Mouse (Mus musculus) retina, postnatal 7 days (tissue): Measurements from ENCODE around the gene Slamf9.
A peak's percentile ranks its signal among the peaks of the same experiment; 100 is the strongest.

Source experiments
- DNase-seq: peaks from one replicate; pipeline ENCODE4 v3.0.0-alpha.2; 2012; ENCODE audit warnings: low read depth, low spot score

Slamf9 gene

DNA sequence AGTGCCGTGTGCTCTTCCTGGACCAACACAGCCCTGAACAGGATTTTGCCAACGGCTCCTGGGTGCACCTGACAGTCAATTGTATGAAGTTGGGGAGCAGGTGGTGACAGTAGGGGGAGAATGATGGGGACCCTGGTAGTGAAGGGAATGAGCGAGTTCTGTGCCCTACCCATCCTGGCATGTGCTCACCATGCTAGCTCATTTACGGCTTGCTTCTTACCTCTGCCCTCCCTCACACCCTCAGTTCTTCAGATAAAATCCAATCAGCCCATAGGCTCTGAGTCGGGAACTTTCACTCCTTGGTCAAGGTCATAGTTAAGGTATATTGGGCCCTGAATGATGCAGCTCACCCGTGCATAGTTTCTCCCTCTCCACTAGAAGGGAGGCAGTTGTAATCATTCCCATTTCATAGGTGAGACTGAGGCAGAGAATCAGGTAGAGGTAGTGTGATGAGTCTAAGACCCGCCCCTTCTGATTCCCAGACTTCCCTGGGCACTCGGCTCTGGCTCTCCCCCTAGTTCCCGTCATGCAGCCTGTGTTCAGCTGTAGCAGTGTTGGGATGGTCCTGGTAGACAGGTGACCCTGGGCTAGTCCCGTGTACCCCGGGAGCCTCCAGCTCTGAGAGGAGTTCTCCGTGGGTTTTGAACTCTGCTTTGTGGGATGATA, 14.6 kb downstream of the Slamf9 start:
- no peak for DNase-seq

- DNase-seq, result peak; percentile 66
These were observed 15.1 kb downstream of the Slamf9 start for GRCm38 (mm10) chr1:172490261-172490661.

- DNase-seq, result no peak
These were observed 16.9 kb downstream of the Slamf9 start for GRCm38 (mm10) chr1:172492047-172492446.

DNA sequence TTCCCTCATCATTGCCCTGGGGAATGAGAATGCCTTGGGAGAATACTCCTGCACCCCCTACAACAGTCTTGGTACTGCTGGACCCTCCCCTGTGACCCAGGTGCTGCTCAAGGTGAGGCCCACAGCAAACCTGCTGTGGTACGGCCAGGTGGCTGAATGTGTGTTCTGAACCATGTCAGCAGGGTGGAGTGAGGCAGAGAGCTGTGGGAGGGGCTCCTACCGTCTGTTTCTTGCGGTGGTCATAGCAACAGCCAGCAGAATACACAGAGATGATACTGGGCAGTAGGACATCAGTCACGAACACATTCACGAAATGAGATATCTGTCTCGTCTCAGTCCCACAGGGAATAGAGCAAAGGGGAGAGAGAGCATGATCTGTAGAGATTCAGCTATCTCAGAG, 18.4 kb downstream of the Slamf9 start:
- no peak for DNase-seq

DNA sequence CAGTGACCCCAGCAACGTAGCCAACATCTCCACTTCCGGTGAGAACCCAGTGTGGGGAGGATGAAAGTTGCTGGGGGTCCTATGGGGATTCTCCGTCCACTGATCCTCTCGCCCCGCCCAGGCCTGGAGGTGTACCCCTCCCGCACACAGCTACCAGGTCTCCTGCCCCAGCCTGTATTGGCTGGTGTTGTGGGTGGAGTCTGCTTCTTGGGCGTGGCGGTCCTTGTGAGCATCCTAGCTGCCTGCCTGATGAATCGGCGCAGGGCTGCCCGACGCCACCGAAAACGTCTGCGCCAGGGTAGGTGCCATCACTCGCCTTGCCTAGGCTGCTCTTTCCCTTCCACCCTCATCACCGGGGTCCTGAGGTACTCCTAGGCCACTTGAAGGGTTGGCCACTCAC, 20.9 kb downstream of the Slamf9 start:
- DNase-seq, result no peak

DNA sequence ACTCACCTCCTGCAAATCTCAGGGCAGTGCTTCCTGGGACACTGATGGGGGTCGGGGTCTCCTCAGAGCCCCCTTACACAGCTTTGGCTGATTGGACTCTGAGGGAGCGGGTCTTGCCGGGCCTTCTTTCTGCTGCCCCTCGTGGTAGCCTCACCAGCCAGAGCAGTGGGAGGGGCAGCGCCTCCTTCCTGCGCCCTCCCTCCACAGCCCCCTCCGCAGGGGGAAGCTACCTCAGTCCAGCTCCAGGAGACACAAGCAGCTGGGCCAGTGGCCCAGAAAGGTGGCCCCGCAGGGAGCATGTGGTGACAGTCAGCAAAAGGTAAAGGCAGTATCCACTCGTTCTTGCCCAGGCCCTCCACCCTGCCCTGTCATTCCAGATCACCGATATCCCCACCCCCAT, 22.3 kb downstream of the Slamf9 start:
- no peak for DNase-seq

DNA sequence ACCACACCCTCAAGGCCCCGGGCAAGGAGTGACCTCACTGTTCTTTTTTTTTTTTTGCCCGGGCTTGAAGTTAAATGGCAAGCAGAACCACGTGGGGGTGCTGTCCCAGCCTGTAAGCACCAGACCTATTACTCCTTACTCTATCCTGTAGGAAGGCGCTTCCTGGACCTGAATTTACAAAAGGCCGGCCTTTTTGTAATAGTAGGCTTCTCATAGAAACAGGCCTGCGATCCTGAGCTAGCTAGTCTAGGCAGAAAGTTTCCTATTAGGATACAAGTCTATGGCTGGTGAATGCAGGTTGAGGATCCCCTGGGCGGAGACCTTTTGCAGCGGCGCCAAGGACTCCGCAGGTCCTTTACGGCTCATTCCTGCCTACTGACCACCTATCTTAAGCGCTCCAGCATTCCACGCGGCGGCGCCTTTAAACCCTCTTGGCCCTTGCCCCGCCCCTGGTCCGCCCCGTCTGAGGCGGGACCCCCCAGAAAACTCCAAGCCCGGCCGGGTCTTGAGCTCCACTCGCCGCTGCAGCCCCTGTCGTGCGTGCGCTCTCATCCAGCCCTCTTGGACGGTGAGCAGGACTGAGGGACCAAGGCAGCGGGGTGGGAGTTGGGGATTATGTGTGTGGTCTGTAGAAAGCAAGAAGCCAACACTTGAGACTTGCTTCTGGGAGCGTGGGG, 24.7 kb downstream of the Slamf9 start, which contains the start of gene Tagln2:
TSS of gene Tagln2 (plus strand) at position 283 of the 677 bp plus-strand sequence.
- DNase-seq, result no peak

GRCm38 (mm10) chr1:172500451-172501370, 25.6 kb downstream of the Slamf9 start:
- DNase-seq, result no peak

DNA sequence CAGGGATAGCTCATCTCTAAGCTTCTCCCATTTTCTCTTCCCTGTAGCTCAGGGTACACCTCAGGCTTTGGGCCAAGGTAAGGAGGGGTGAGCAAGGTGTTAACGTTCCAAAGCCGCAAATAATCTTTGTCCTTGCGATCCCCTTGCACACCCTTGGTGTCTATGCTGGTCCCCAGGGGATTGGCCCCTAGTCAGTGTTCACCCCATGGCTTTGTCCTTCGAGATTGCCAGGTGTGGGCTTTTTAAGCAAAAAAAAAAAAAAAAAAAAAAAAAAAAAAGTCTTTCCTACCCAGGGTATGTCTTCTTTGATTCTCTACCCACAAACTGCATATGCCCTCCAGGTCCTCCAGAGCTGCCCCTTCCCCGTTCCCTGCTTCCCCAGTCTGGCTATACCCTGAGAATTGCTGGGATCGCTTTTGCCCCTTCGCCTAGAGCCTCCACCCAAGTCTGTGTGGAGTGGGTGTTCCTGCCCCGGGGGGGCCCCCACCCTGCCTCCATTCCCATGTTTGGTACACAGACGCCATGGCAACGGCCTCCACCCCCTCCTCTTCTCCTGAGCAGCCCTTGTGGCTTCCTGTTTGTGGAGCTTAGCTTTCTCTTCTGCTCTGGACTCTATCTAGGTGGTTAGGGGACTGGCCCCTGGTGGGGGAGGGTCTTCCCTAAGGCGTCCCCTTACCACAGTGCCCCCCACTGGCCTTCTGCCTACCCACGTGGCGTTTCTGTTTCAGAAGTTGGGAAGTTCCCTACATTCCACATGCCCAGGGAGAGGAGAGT, 26.4 kb downstream of the Slamf9 start:
- DNase-seq, result no peak

DNA sequence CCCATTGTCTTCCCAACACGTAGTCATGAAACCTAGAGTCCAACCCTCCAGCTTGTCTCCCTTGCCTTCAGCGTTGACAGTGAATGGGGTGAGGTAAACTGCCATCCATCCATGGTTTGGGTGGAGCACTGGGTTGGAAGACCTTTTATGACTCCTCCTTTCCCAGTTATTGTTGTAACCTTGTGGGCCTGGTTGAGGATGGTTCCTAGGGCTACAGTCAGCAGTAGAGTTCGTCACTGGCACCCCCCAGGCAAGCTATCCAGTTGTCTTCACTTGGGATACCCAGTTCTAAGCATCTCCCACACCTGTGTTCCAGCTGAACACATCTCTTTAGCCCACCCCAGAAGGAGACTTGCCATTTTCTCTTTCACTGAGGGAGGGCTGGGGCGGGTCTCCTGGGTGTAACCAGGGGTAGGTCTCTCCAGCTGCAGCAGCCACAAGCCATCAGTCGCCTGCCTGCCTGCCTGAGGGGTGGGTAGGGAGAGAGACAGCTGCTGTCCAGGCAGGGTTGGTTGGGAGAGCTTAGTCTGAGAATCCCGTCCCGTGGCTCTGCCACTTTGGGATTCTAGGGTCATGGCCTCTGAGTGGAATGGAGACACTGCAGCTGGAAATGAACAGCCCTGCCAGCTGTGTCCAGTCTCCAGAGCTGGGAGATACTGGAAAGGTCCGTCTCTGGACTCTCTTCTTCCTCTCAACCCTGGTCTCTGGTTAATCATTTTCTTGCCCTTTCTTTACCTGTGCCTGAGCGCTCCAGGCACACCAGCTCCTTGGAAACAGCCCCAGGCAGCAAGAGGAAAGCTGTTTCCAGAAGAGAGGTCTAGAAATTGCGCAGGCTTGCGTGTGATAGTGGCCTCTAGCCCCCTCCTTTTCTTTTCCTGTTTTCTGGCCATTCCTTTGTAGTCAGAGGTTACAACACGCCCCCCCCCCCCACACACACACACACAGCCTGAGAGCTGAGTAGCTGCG, 27.3 kb downstream of the Slamf9 start:
- DNase-seq, result no peak

GRCm38 (mm10) chr1:172503111-172503997, 28.2 kb downstream of the Slamf9 start:
- peak; percentile 40 for DNase-seq

- DNase-seq, result no peak
These were observed 29.6 kb downstream of the Slamf9 start for GRCm38 (mm10) chr1:172504756-172505155.

- DNase-seq, result no peak
These were observed 31.8 kb downstream of the Slamf9 start for GRCm38 (mm10) chr1:172507001-172507400.

- DNase-seq, result no peak
These were observed 32.5 kb downstream of the Slamf9 start for GRCm38 (mm10) chr1:172507701-172508100.

DNA sequence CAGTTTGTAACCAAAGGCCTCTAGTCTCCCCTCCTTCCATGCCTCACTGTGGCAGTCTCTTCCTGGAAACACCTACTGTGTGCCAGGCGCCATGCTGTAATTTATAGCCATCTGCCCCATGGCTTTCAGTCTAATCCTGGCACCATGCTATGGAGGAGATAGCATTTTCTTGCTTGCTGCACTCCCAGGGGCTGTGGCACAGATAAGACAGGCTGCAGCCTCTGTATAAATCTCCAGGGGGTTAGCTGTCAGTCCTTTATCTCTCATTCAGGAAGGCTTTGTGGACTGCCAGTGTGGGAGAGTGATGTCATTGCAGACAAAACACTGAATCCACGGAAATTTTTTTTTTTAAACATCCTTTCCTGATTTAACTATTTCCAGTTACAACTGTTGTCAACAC, 33.0 kb downstream of the Slamf9 start:
- DNase-seq, result no peak

- no peak for DNase-seq
These were observed 34.1 kb downstream of the Slamf9 start for GRCm38 (mm10) chr1:172509235-172509634.

GRCm38 (mm10) chr1:172509983-172510382, 34.8 kb downstream of the Slamf9 start:
- no peak for DNase-seq

DNA sequence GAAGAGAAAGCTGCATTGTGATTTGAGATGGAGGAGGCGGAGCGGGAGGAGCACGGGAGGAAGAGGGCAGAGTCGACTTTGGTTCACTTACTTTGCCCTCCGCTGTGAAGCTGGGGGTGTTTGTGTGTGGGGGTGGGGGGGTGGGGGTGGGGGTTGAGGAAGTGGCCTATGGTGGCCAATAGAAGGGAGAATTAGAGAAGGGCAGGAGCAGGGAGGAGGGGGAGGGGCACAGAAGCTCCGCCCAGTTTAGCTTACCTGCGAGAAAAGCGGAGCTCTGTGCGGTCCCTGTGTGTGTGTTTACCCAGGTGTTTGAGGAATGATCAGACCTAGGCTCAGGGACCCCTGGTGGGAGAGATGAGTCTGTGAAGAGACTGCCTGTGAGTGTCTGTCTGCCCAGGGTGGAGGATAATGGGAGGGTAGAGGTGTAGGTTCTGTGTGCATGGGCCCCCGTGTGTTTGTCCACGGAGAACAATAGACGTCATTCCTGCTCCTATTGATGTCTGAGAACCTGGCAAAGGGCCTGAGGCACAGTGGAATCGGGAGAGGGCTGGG, 35.3 kb downstream of the Slamf9 start:
- DNase-seq, result no peak

GRCm38 (mm10) chr1:172512962-172513361, 37.8 kb downstream of the Slamf9 start:
- DNase-seq, result no peak
